ENCODE assay signal across 1 mouse cellular context in genomic region chr15:36962931-36963330, GRCm38 (mm10).
TF ChIP-seq lines count a peak whose summit lies in the region.

No protein-coding gene starts in this region.

TF ChIP-seq in CH12.LX, 34 proteins besides CTCF, POLR2A, EP300 and RAD21 (continued from another document):
- peak; percentile 41 for TF ChIP-seq ETS1 (conservative IDR thresholded peaks at IDR 0.05; ENCODE audit: low read depth, low read length)
- peak; percentile 83 for TF ChIP-seq IRF4 (IDR thresholded peaks at IDR 0.05; ENCODE audit: low read depth, low read length)
- peak; percentile 55 for TF ChIP-seq ELF1 (IDR thresholded peaks at IDR 0.05; ENCODE audit: low read depth, low read length)
- TF ChIP-seq SMC3 (IDR thresholded peaks at IDR 0.05; ENCODE audit: low read depth, low read length) = peak; percentile 1; the same call in 1 of the 2 replicates
- 0 out of 2 replicates have a peak, but pooled peaks have one; percentile 34 for TF ChIP-seq MAFK (IDR thresholded peaks at IDR 0.05; ENCODE audit: insufficient replicate concordance, low read length)
